Mouse (Mus musculus) thymus, postnatal 25 days (tissue): ENCODE measurements around the gene C330007P06Rik.
A peak's percentile ranks its signal among the peaks of the same experiment; 100 is the strongest.

ENCODE experiments used
- DNase-seq: peaks from one replicate; pipeline ENCODE4 v3.0.0; 2022

The C330007P06Rik gene

GRCm38 (mm10) chrX:36873765-36874164 is at the start of gene C330007P06Rik, which contains the start of gene Ube2a:
Gene C330007P06Rik (minus strand): TSS chrX:36874111.
Gene Ube2a (plus strand): TSS chrX:36873900.
- no peak for DNase-seq

- no peak for DNase-seq
Measured at GRCm38 (mm10) chrX:36921346-36921745, 47.4 kb upstream of the C330007P06Rik start.

GRCm38 (mm10) chrX:36917749-36918148 is 43.8 kb upstream of the C330007P06Rik start:
- DNase-seq, result no peak

- peak; percentile 52 for DNase-seq
Measured at GRCm38 (mm10) chrX:36911343-36911742, 37.4 kb upstream of the C330007P06Rik start.

- no peak for DNase-seq
Measured at GRCm38 (mm10) chrX:36906539-36906938, 32.6 kb upstream of the C330007P06Rik start.

- DNase-seq, result peak; percentile 93
Measured at GRCm38 (mm10) chrX:36903115-36903768, 29.3 kb upstream of the C330007P06Rik start.

GRCm38 (mm10) chrX:36902321-36903114 is 28.6 kb upstream of the C330007P06Rik start, which contains the start of gene Nkrf:
Gene Nkrf (minus strand): TSS chrX:36902899.
- DNase-seq, result peak; percentile 55

- no peak for DNase-seq
Measured at GRCm38 (mm10) chrX:36901655-36902054, 27.7 kb upstream of the C330007P06Rik start.

GRCm38 (mm10) chrX:36898931-36899330 is 25.0 kb upstream of the C330007P06Rik start:
- peak; percentile 19 for DNase-seq

GRCm38 (mm10) chrX:36884719-36885118 is 10.8 kb upstream of the C330007P06Rik start:
- DNase-seq, result no peak

- DNase-seq, result no peak
Measured at GRCm38 (mm10) chrX:36874704-36875128, 805 bp upstream of the C330007P06Rik start.

- DNase-seq, result peak; percentile 91
Measured at GRCm38 (mm10) chrX:36874178-36874696, 326 bp upstream of the C330007P06Rik start.

- no peak for DNase-seq
Measured at GRCm38 (mm10) chrX:36870372-36870771, 3.5 kb downstream of the C330007P06Rik start.

- DNase-seq, result no peak
Measured at GRCm38 (mm10) chrX:36864609-36865328, 9.1 kb downstream of the C330007P06Rik start.

- DNase-seq, result peak; percentile 78
Measured at GRCm38 (mm10) chrX:36863766-36864608, 9.9 kb downstream of the C330007P06Rik start.

GRCm38 (mm10) chrX:36852631-36853030 is 21.3 kb downstream of the C330007P06Rik start:
- no peak for DNase-seq

GRCm38 (mm10) chrX:36847152-36847551 is 26.8 kb downstream of the C330007P06Rik start:
- DNase-seq, result no peak

GRCm38 (mm10) chrX:36843346-36843990 is 30.4 kb downstream of the C330007P06Rik start:
- DNase-seq, result no peak

GRCm38 (mm10) chrX:36841698-36842097 is 32.2 kb downstream of the C330007P06Rik start:
- DNase-seq, result no peak

GRCm38 (mm10) chrX:36839391-36839790 is 34.5 kb downstream of the C330007P06Rik start:
- DNase-seq, result no peak

GRCm38 (mm10) chrX:36837069-36837676 is 36.7 kb downstream of the C330007P06Rik start:
- DNase-seq, result no peak
